Mouse (Mus musculus) bone marrow, adult 2 months (tissue): ENCODE results near the gene Adck1.

Source experiments
- CTCF ChIP-seq: fragments of 200-500 bp; IDR thresholded peaks from 2 replicates; pipeline ENCODE4 v1.5.1; 2011; ENCODE audit warnings: low read length, control low read depth; ENCODE audit not compliant: control insufficient read depth, insufficient read depth
- POLR2A ChIP-seq: fragments of 200-500 bp; IDR thresholded peaks from 2 replicates; pipeline ENCODE4 v1.6.1; 2011; ENCODE audit warnings: low read depth, mild to moderate bottlenecking, control low read depth, low read length, borderline replicate concordance; ENCODE audit not compliant: control insufficient read depth

DNA sequence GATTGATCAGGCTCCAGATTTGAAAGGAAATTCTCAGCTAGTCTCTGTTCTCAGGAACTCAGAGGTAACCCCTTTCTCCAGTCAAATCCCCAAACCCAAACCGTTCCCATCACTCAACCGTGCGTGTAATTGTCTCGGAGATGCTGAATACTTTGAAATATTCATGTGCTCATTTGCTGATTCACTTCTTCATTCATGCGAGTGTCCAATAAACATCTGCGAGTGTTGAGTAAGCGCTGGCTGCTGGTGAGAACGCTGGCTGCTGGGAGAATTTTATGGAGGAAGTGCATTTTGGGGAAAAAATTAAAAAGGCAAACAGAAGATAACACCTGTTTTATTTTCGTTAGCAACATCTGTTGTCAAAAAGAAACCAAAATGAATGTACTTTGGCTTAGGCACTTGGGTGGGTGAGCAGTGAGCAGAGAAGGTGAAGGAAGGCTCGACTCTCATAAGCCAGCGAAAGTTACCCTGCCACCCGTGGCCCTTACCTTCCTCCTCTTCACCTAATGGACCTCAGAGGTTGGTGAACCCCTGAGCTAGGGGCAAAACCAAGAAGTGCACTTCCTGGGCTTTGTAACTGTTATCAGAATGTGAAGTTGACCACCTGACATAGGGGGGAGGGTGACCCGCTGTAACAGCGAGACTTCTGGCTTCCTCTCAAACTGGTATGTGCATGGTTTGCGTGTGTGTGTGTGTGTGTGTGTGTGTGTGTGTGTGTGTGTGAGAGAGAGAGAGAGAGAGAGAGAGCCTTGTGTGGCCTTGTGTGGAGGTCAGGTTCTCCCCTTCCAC is 76.8 kb downstream of the Adck1 start:
- TF ChIP-seq POLR2A = no peak
- TF ChIP-seq CTCF = no peak
